Comparison of ENCODE assay signal across 9 mouse cellular contexts in the genomic region with DNA sequence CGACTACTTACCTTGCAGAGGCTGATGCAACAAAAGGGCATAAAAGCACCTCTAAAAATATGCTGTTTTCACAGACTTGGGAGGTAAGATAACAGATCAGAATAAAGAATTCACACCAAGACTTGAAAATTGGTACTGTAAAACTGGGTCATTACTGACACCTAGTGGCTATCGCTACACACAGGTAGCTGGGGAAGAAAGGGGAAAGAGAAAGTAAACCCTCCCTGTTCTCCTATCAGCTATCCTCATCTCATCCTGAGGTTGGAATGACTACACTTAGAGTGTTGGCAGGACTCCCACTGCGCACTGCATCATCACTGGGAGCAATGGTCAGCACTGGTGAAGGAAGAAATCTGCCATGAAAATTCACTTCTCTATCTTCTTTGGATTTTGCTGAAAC. TPM values are rescaled to one million over a fixed set of nuclear protein-coding genes. Genes with fewer than 3 reads are reported as not detected.
DNase-seq lines count a peak whose midpoint lies in the region; ATAC-seq lines count a peak whose summit lies in the region.
"Had no signal": no experiment of that assay in that cellular context is flagged by ENCODE, and none has a peak within 500 bp of the region (broad histone marks: within the 10 kb centered on the region; RNA-seq: fewer than 3 reads in every experiment).

No protein-coding gene starts in this region.

- no peak overlapping the region for H3K4me3 ChIP-seq in heart, embryonic 10.5 days
- H3K4me3 ChIP-seq in midbrain, embryonic 16.5 days (ENCODE audit: low read depth, low read length), result no peak overlapping the region
- H3K4me3 ChIP-seq: myocyte had no signal

- H3K27me3 ChIP-seq in heart, embryonic 10.5 days (ENCODE audit: insufficient read depth, poor library complexity, severe bottlenecking), result no peaks in the 10 kb centered on the region
- H3K27me3 ChIP-seq in midbrain, embryonic 16.5 days (ENCODE audit: control insufficient read depth, insufficient read depth, low read depth, low read length), result no peaks in the 10 kb centered on the region

- H3K9ac ChIP-seq in midbrain, embryonic 16.5 days (ENCODE audit: low read depth, low read length), result no peak overlapping the region

- H3K27ac ChIP-seq in heart, embryonic 10.5 days, result no peak overlapping the region
- H3K27ac ChIP-seq in midbrain, embryonic 16.5 days (ENCODE audit: low read length), result no peak overlapping the region

- H3K36me3 ChIP-seq in heart, embryonic 10.5 days, result peaks cover 4% of the 10 kb centered on the region; the same call in 1 of the 2 replicates
- H3K36me3 ChIP-seq in midbrain, embryonic 16.5 days (ENCODE audit: control insufficient read depth, insufficient read depth, low read length), result no peaks in the 10 kb centered on the region

- DNase-seq in heart, adult 11 months, result peak; percentile 84
- DNase-seq in heart, embryonic 10.5 days (ENCODE audit: low spot score), result no peak
- DNase-seq in CD4-positive helper T cell, adult 2 months (ENCODE audit: low read depth, low spot score), result peak; percentile 62
- DNase-seq in adrenal gland, postnatal 25 days, result peak; percentile 44
- DNase-seq in gastrocnemius, postnatal 14 days, result peak; percentile 27
- DNase-seq in kidney, postnatal 14 days, result peak; percentile 55
- DNase-seq in urinary bladder, postnatal 10 days (ENCODE audit: low spot score), result no peak

- 23% methylated on average over 3 of the region's 3 CpGs for WGBS in heart, embryonic 10.5 days
- 43% methylated on average over 3 of the region's 3 CpGs for WGBS in midbrain, embryonic 16.5 days

- intact Hi-C loops in gastrocnemius, postnatal 14 days (cut with DNase I; ENCODE audit: low total_unique reads), result loop anchor here (5.0 kb wide), 2 partner anchors 140 to 195 kb away; no protein-coding TSS in a partner anchor

- no peak overlapping the region for H3K4me2 ChIP-seq in midbrain, embryonic 16.5 days (ENCODE audit: low read length)

- no peaks in the 10 kb centered on the region for H3K9me3 ChIP-seq in heart, embryonic 10.5 days
- H3K9me3 ChIP-seq in midbrain, embryonic 16.5 days (replicated peaks; ENCODE audit: control insufficient read depth, low read length, poor library complexity, severe bottlenecking), result no peaks in the 10 kb centered on the region

- peak; percentile 71 for ATAC-seq in midbrain, embryonic 16.5 days

- no peaks in the 10 kb centered on the region for H3K4me1 ChIP-seq in heart, embryonic 10.5 days
- no peaks in the 10 kb centered on the region for H3K4me1 ChIP-seq in midbrain, embryonic 16.5 days (ENCODE audit: control insufficient read depth, insufficient read depth, low read length)

RNA-seq across cellular contexts. Expression of a gene that starts 16.4 kb away (rescaled TPM):
- polyA plus RNA-seq in heart, embryonic 10.5 days (2016; fragmentation: Nextera tagmentation; extraction: Ambion mirVana), result 11.4 and 17.5 TPM in 2 replicates
- total RNA-seq in adrenal gland, postnatal 25 days (2021), result 12.8 and 13.8 TPM in 2 replicates
- total RNA-seq in gastrocnemius, postnatal 14 days (2021), result 10 to 100 TPM; 20.6 to 22.4 TPM
- 2.0 and 2.7 TPM in 2 replicates for polyA plus RNA-seq in midbrain, embryonic 16.5 days (2015; fragmentation: Nextera tagmentation; extraction: Ambion mirVana)

RNA-seq across cellular contexts. Expression of a gene that starts 22.0 kb away (rescaled TPM):
- polyA plus RNA-seq in heart, embryonic 10.5 days (2016; fragmentation: Nextera tagmentation; extraction: Ambion mirVana), result 22.6 and 24.0 TPM in 2 replicates
- total RNA-seq in adrenal gland, postnatal 25 days (2021), result 5.8 and 7.9 TPM in 2 replicates
- 1 to 10 TPM; 2.8 to 3.1 TPM for total RNA-seq in gastrocnemius, postnatal 14 days (2021)
- polyA plus RNA-seq in midbrain, embryonic 16.5 days (2015; fragmentation: Nextera tagmentation; extraction: Ambion mirVana), result 58.4 and 67.7 TPM in 2 replicates

Comparison
In these comparisons a context has a peak if more than half of its experiments do, and no peak if none do; other contexts are left out.
1. DNase-seq: peak in heart, adult 11 months (single experiment), CD4-positive helper T cell, adult 2 months (single experiment), adrenal gland, postnatal 25 days (single experiment), gastrocnemius, postnatal 14 days (single experiment) and kidney, postnatal 14 days (single experiment); none in heart, embryonic 10.5 days (single experiment) and urinary bladder, postnatal 10 days (single experiment).